Mouse (Mus musculus) midbrain, postnatal 0 days (tissue): Measurements from ENCODE around the gene Klf3. TPM values are rescaled to one million over a fixed set of nuclear protein-coding genes. Genes with fewer than 3 reads are reported as not detected.

ENCODE experiments used
- ATAC-seq: fragments of 200-750 bp; cut with Nextera tagmentation; 2 replicates; pipeline ENCODE4 v1.8.0; 2017; ENCODE audit warnings: moderate number of reproducible peaks, mild to moderate bottlenecking, moderate TSS enrichment, moderate library complexity; ENCODE audit not compliant: low FRiP score
- DNase-seq: peaks from one replicate; pipeline ENCODE4 v3.0.0-alpha.2; 2015; ENCODE audit warnings: low spot score
- H3K27ac ChIP-seq: fragments of 300-500 bp; sonication (generic); 2 replicates; pipeline ENCODE4 v1.5.1; 2014; ENCODE audit warnings: low read depth, mild to moderate bottlenecking, low read length, mixed read lengths
- H3K27me3 ChIP-seq: fragments of 300-500 bp; sonication (generic); 2 replicates; pipeline ENCODE4 v1.6.1; 2014; ENCODE audit warnings: low read length, control low read depth, mixed read lengths; ENCODE audit not compliant: insufficient read depth
- H3K36me3 ChIP-seq: fragments of 300-500 bp; sonication (generic); 2 replicates; pipeline ENCODE4 v1.6.1; 2014; ENCODE audit warnings: low read length, control low read depth, mixed read lengths; ENCODE audit not compliant: insufficient read depth
- H3K4me1 ChIP-seq: fragments of 300-500 bp; sonication (generic); 2 replicates; pipeline ENCODE4 v1.6.1; 2014; ENCODE audit warnings: mild to moderate bottlenecking, control low read depth, antibody characterized with exemption, low read length, mixed read lengths; ENCODE audit not compliant: insufficient read depth
- H3K4me2 ChIP-seq: fragments of 300-500 bp; sonication (generic); 2 replicates; pipeline ENCODE4 v1.6.1; 2014; ENCODE audit warnings: low read depth, mild to moderate bottlenecking, low read length, mixed read lengths; ENCODE audit not compliant: poor library complexity, severe bottlenecking
- H3K4me3 ChIP-seq: fragments of 300-500 bp; sonication (generic); 2 replicates; pipeline ENCODE4 v1.5.1; 2014; ENCODE audit warnings: low read depth, mild to moderate bottlenecking, low read length, moderate library complexity
- H3K9ac ChIP-seq: fragments of 300-500 bp; sonication (generic); replicated peaks from 2 replicates; pipeline ENCODE4 v1.6.1; 2014; ENCODE audit warnings: mild to moderate bottlenecking, low read length, moderate library complexity, mixed read lengths; ENCODE audit not compliant: poor library complexity, severe bottlenecking
- H3K9me3 ChIP-seq: fragments of 300-500 bp; sonication (generic); 2 replicates; pipeline ENCODE4 v1.6.1; 2016; ENCODE audit warnings: low read length, control low read depth
- CTCF ChIP-seq: IDR thresholded peaks from 2 replicates; pipeline ENCODE4 v1.5.1; 2016; ENCODE audit warnings: antibody characterized with exemption, mild to moderate bottlenecking
- WGBS: fragments of 180-500 bp; shearing (Covaris S2); extraction: QIAGEN DNeasy Blood & Tissue Kit; methylation state at CpG from one replicate; pipeline ENCODE4 v1.1.7; 2014; 5-methylcytosine and 5-hydroxymethylcytosine counted together
- polyA plus RNA-seq: library from polyadenylated mRNA; unstranded; fragments of >200 nt; fragmentation: Nextera tagmentation; extraction: Ambion mirVana; gene quantifications from 2 replicates; pipeline ENCODE4 v1.2.1, GENCODE M21; 2015
- total RNA-seq: library from RNA; depleted of rRNA; stranded (reverse); fragments of >200 nt; gene quantifications from 2 replicates; pipeline ENCODE4 v1.2.3, GENCODE M21; 2014

Gene Klf3
- total and polyA plus RNA-seq, 2 experiments from 2014 or later, result 14.9 to 28.9 TPM

DNA sequence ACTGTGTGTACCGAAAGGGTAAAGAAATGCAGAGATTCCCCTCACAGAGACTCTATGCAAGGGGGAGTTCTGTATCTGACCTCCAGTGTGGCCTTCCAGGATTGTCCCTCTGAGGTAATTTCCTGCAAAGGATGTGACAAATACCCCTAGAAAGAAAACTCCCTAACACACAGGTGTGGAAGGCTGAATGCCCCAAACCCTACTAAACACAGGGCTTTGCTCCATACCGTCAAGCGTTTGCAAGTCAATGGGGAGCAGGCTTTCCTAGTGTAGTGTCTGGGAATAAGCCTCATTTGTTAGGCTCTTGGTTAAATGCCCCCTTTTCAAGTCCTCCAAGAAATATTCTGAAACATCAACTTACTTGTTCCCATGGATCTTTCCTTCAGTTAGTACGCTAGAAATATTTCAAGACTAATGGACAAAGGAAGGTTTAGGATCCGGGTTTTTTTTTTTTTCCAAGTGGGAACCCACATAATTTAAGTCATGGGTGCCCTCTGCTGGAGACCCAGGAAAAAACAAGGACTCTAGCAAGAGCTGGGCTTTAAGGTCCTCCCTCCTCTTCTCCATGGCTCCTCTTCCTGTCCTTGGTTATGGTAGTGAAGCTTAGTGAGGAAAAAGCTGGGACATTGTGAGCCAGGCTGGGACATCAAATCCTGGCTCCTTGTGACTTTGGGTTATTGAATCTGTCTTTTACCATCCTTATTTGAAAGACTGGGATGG is 63.3 kb downstream of the Klf3 start:
- peak; percentile 76 for TF ChIP-seq CTCF
- ATAC-seq (no peak; the same call in 1 of the 2 replicates), DNase-seq (peak; percentile 89)
- Histone ChIP-seq H3K27ac (no peak overlapping the region), H3K9me3 (no peaks in the 10 kb centered on the region), H3K27me3 (no peaks in the 10 kb centered on the region), H3K36me3 (no peaks in the 10 kb centered on the region), H3K4me3 (no peak overlapping the region), H3K4me1 (no peaks in the 10 kb centered on the region), H3K4me2 (no peak overlapping the region), H3K9ac (no peak overlapping the region)
- WGBS, result 38% methylated on average over 5 of the region's 5 CpGs

DNA sequence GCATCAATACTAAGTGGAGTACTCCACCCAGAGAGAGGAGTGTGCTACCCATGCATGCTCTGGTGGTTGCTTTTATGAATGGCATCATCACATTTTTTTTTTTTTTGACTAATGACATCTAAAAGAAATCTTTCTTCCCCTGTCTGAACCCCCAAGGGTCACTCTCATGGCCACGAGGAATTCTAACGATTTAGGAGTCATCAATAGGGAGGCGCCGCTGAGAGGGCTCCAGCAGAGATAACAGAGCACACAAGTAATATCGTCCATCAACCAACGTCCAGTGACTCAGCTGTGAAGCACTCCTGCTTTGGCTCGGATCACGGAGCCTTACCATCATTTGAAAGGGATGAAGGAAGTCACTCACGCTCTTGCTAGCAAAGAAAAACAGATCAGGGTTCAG is 63.9 kb downstream of the Klf3 start:
- H3K27ac ChIP-seq, result no peak overlapping the region
- no peaks in the 10 kb centered on the region for H3K9me3 ChIP-seq
- ATAC-seq (no peak), DNase-seq (no peak)
- H3K4me3 ChIP-seq, result no peak overlapping the region
- no peaks in the 10 kb centered on the region for H3K4me1 ChIP-seq
- no peak overlapping the region for H3K9ac ChIP-seq
- no peak for TF ChIP-seq CTCF
- H3K27me3 ChIP-seq, result no peaks in the 10 kb centered on the region
- H3K4me2 ChIP-seq, result no peak overlapping the region
- no peaks in the 10 kb centered on the region for H3K36me3 ChIP-seq
- 74% methylated on average over 9 of the region's 9 CpGs for WGBS

DNA sequence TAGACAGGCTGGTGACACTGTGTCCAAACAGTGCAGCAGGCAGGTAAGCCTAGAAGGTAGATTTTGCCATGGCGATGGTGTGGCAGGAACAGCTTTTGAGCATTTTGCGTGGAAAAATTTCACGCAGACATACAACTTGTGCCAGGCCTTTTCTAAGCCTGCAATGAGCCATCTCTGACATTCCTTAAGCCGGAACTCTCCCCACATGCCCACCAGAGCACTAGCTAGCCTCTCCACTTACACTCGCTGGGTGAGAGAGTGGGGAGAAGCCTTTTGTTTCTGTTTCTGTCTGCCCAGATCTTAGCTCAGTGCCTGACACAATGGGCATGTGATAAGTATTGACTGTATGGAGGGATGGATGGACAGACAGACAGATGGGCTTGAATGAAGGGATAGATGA is 64.4 kb downstream of the Klf3 start:
- DNase-seq (no peak), ATAC-seq (no peak)
- no peaks in the 10 kb centered on the region for H3K36me3 ChIP-seq
- H3K4me3 ChIP-seq, result no peak overlapping the region
- no peaks in the 10 kb centered on the region for H3K9me3 ChIP-seq
- TF ChIP-seq CTCF, result no peak
- H3K27ac ChIP-seq, result no peak overlapping the region
- WGBS, result 92% methylated on average over 5 of the region's 5 CpGs
- H3K27me3 ChIP-seq, result no peaks in the 10 kb centered on the region
- H3K4me2 ChIP-seq, result no peak overlapping the region
- no peak overlapping the region for H3K9ac ChIP-seq
- H3K4me1 ChIP-seq, result no peaks in the 10 kb centered on the region

DNA sequence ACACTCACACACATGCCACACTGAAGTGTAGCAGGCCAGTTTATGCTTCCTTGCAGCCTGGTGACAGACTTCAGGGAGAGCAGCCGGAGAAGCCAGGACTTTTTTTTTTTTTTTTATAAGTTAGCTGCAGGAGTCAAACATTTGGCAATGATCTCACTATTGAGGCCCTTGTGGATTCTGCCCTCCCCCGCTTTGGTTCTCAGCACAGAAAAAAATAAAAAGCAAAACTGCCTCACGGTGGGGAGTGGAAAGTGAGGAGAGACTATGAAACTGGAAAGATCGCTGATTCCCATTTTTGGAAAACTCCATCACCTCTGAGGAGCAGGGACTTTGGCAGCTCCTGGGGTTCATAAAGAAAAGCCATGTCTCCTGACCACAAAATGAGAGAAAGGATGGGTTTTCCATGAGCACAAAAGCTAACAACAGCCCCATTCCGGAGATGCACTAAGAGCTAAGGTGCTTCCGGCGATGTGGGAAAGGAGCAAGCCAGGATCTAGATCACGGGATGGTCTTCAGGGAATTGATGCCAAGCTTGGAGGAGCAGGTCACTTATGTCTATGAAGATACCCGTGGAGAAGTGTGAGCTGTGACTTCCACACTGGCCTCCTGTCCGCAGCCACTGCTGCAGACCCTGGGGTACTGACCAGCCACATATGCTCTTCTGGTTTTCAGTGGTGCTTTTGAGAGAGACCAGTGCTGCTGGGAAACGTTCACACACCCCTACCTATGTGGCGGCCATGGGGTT is 73.1 kb downstream of the Klf3 start:
- Histone ChIP-seq H3K27me3 (no peaks in the 10 kb centered on the region), H3K4me2 (no peak overlapping the region), H3K27ac (no peak overlapping the region), H3K9me3 (no peaks in the 10 kb centered on the region), H3K4me1 (0 out of 2 replicates have a peak, but pooled peaks cover 3% of the 10 kb centered on the region), H3K4me3 (no peak overlapping the region), H3K9ac (no peak overlapping the region), H3K36me3 (no peaks in the 10 kb centered on the region)
- ATAC-seq, result no peak
- no peak for TF ChIP-seq CTCF
- no peak for DNase-seq
- 74% methylated on average over 12 of the region's 12 CpGs for WGBS

DNA sequence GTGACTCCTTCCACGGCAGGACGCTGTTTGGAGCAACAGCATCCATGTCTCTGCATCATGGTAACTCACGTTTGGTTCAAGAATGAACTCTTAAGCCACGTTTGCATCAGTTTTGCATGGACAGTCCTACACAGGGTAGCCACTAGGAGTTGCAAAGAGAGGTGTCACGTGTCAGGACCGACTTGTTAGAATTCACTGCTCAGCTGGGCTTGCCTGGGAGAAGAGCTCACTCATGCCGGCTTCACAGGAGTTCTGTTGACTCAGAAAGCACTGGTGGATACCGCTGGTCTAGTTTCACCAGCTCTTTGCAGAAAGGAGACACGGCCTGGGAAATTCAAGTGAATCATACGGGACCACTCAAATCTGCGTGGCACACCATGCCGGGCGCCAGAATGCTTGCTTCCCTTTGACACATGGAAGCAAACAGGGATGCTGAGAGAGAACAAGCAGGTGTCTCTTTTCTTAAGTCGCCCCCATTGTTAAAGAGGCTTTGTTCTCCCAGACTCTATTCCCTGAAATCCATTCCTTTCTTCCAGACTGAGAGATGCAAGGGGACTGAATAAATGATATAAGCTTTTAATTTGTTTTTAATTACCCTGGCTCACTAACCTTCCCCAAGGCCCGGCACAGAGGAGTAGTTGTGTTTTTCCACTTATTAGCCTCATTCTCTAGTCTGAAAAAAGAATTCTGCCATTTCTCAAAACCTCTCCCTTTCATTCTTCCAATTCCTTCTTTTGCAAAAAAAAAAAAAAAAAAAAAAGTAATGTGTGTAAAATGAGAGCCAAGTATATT is 74.2 kb downstream of the Klf3 start:
- H3K4me1 ChIP-seq, result 0 out of 2 replicates have a peak, but pooled peaks cover 3% of the 10 kb centered on the region
- no peaks in the 10 kb centered on the region for H3K36me3 ChIP-seq
- peak; percentile 43; the same call in 1 of the 2 replicates for TF ChIP-seq CTCF
- H3K4me3 ChIP-seq, result no peak overlapping the region
- H3K27me3 ChIP-seq, result no peaks in the 10 kb centered on the region
- DNase-seq, result peak; percentile 54
- H3K9me3 ChIP-seq, result no peaks in the 10 kb centered on the region
- H3K4me2 ChIP-seq, result no peak overlapping the region
- 16% methylated on average over 15 of the region's 15 CpGs for WGBS
- no peak overlapping the region for H3K9ac ChIP-seq
- ATAC-seq, result peak; percentile 62; the same call in 1 of the 2 replicates
- H3K27ac ChIP-seq, result peak overlapping the region; percentile 51; the same call in 1 of the 2 replicates
